Comparison of ENCODE assay signal across 24 mouse cellular contexts in genomic region chr13:76305241-76305640, GRCm38 (mm10). TPM values are rescaled to one million over a fixed set of nuclear protein-coding genes. Genes with fewer than 3 reads are reported as not detected.
DNase-seq lines count a peak whose midpoint lies in the region; ATAC-seq lines count a peak whose summit lies in the region.
"Had no signal": no experiment of that assay in that cellular context is flagged by ENCODE, and none has a peak within 500 bp of the region (broad histone marks: within the 10 kb centered on the region; RNA-seq: fewer than 3 reads in every experiment).

No protein-coding gene starts in this region.

- peak overlapping the region; percentile 46; the same call in 1 of the 2 replicates for H3K27ac ChIP-seq in forebrain, embryonic 15.5 days (replicated peaks)
- no peak overlapping the region for H3K27ac ChIP-seq in forebrain, embryonic 14.5 days (ENCODE audit: low read depth, low read length)
- H3K27ac ChIP-seq in lung, embryonic 16.5 days (ENCODE audit: low read length) = peak overlapping the region; percentile 52
- peak overlapping the region; percentile 66; the same call in 1 of the 2 replicates for H3K27ac ChIP-seq in stomach, embryonic 16.5 days (ENCODE audit: low read length)
- H3K27ac ChIP-seq: embryonic facial prominence, embryonic 15.5 days; forebrain, embryonic 10.5 days; hindbrain, embryonic 15.5 days had no signal

- H3K9me3 ChIP-seq in forebrain, embryonic 15.5 days = no peaks in the 10 kb centered on the region
- no peaks in the 10 kb centered on the region for H3K9me3 ChIP-seq in forebrain, embryonic 14.5 days (replicated peaks; ENCODE audit: control insufficient read depth, low read length)
- no peaks in the 10 kb centered on the region for H3K9me3 ChIP-seq in lung, embryonic 16.5 days (ENCODE audit: control insufficient read depth, low read length)
- H3K9me3 ChIP-seq in stomach, embryonic 16.5 days (replicated peaks; ENCODE audit: control insufficient read depth, low read length) = no peaks in the 10 kb centered on the region
- H3K9me3 ChIP-seq: embryonic facial prominence, embryonic 15.5 days; forebrain, embryonic 10.5 days; heart, embryonic 12.5 days; hindbrain, embryonic 15.5 days had no signal

- no peak overlapping the region for H3K4me3 ChIP-seq in forebrain, embryonic 15.5 days
- no peak overlapping the region for H3K4me3 ChIP-seq in forebrain, embryonic 14.5 days (ENCODE audit: low read depth, low read length)
- H3K4me3 ChIP-seq in lung, embryonic 16.5 days (ENCODE audit: low read length) = no peak overlapping the region
- H3K4me3 ChIP-seq in stomach, embryonic 16.5 days (replicated peaks; ENCODE audit: low read length) = no peak overlapping the region
- H3K4me3 ChIP-seq: embryonic facial prominence, embryonic 15.5 days; erythroblast, embryonic 14.5 days; forebrain, embryonic 10.5 days; heart, embryonic 12.5 days; hindbrain, embryonic 15.5 days had no signal

- no peak for ATAC-seq in forebrain, embryonic 15.5 days (replicated peaks)
- ATAC-seq in forebrain, embryonic 14.5 days = no peak
- no peak for ATAC-seq in lung, embryonic 16.5 days (ENCODE audit: low read depth)
- ATAC-seq in stomach, embryonic 16.5 days (ENCODE audit: insufficient read depth, low FRiP score) = no peak
- ATAC-seq: intestine, embryonic 16.5 days had no signal

- H3K4me1 ChIP-seq in forebrain, embryonic 15.5 days = peaks cover 12% of the 10 kb centered on the region
- H3K4me1 ChIP-seq in forebrain, embryonic 14.5 days (ENCODE audit: control insufficient read depth, insufficient read depth, low read length) = no peaks in the 10 kb centered on the region
- H3K4me1 ChIP-seq in lung, embryonic 16.5 days (replicated peaks; ENCODE audit: control insufficient read depth, insufficient read depth, low read length) = no peaks in the 10 kb centered on the region
- H3K4me1 ChIP-seq in stomach, embryonic 16.5 days (ENCODE audit: control insufficient read depth, insufficient read depth, low read length) = no peaks in the 10 kb centered on the region
- H3K4me1 ChIP-seq: embryonic facial prominence, embryonic 15.5 days; forebrain, embryonic 10.5 days; heart, embryonic 12.5 days; hindbrain, embryonic 15.5 days had no signal

- 95% methylated on average over 3 of the region's 3 CpGs for WGBS in forebrain, embryonic 15.5 days
- 93% methylated on average over 3 of the region's 3 CpGs for WGBS in forebrain, embryonic 14.5 days
- WGBS in lung, embryonic 16.5 days = 95% methylated on average over 3 of the region's 3 CpGs
- WGBS in stomach, embryonic 16.5 days = 90% methylated on average over 3 of the region's 3 CpGs

- no peaks in the 10 kb centered on the region for H3K27me3 ChIP-seq in forebrain, embryonic 15.5 days
- H3K27me3 ChIP-seq in forebrain, embryonic 14.5 days (replicated peaks; ENCODE audit: control insufficient read depth, insufficient read depth, low read length) = no peaks in the 10 kb centered on the region
- no peaks in the 10 kb centered on the region for H3K27me3 ChIP-seq in lung, embryonic 16.5 days (ENCODE audit: control insufficient read depth, insufficient read depth, low read depth, low read length)
- no peaks in the 10 kb centered on the region for H3K27me3 ChIP-seq in stomach, embryonic 16.5 days (ENCODE audit: control insufficient read depth, insufficient read depth, low read length)
- H3K27me3 ChIP-seq: embryonic facial prominence, embryonic 15.5 days; heart, embryonic 12.5 days; hindbrain, embryonic 15.5 days had no signal

- no peaks in the 10 kb centered on the region for H3K36me3 ChIP-seq in forebrain, embryonic 15.5 days
- no peaks in the 10 kb centered on the region for H3K36me3 ChIP-seq in forebrain, embryonic 14.5 days (ENCODE audit: control insufficient read depth, insufficient read depth, low read length)
- no peaks in the 10 kb centered on the region for H3K36me3 ChIP-seq in lung, embryonic 16.5 days (ENCODE audit: control insufficient read depth, insufficient read depth, low read length)
- no peaks in the 10 kb centered on the region for H3K36me3 ChIP-seq in stomach, embryonic 16.5 days (ENCODE audit: control insufficient read depth, insufficient read depth, low read length)
- H3K36me3 ChIP-seq: embryonic facial prominence, embryonic 15.5 days; forebrain, embryonic 10.5 days; heart, embryonic 12.5 days; hindbrain, embryonic 15.5 days had no signal

- DNase-seq in cerebellum, adult 18-20 months = peak; percentile 34 to 53
- no peak for DNase-seq in cerebellum, postnatal 36 days
- no peak for DNase-seq in forebrain, embryonic 14.5 days (ENCODE audit: low spot score)
- no peak for DNase-seq in lung, postnatal 36 days
- no peak for DNase-seq in gastrocnemius, postnatal 4 days (ENCODE audit: low spot score in 2 of 2)
- DNase-seq: adrenal gland, postnatal 10 days; gastrocnemius, postnatal 10 days; heart, postnatal 36 days had no signal

- no peak overlapping the region for H3K4me2 ChIP-seq in forebrain, embryonic 15.5 days (replicated peaks)
- no peak overlapping the region for H3K4me2 ChIP-seq in forebrain, embryonic 14.5 days (ENCODE audit: low read length)
- H3K4me2 ChIP-seq in lung, embryonic 16.5 days (ENCODE audit: low read depth, low read length) = no peak overlapping the region
- no peak overlapping the region for H3K4me2 ChIP-seq in stomach, embryonic 16.5 days (ENCODE audit: low read depth, low read length)
- H3K4me2 ChIP-seq: embryonic facial prominence, embryonic 15.5 days; heart, embryonic 12.5 days; hindbrain, embryonic 15.5 days had no signal

- no peak overlapping the region for H3K9ac ChIP-seq in forebrain, embryonic 15.5 days (replicated peaks)
- no peak overlapping the region for H3K9ac ChIP-seq in forebrain, embryonic 14.5 days (ENCODE audit: low read length)
- no peak overlapping the region for H3K9ac ChIP-seq in lung, embryonic 16.5 days (ENCODE audit: low read length)
- no peak overlapping the region for H3K9ac ChIP-seq in stomach, embryonic 16.5 days (ENCODE audit: low read length)
- H3K9ac ChIP-seq: embryonic facial prominence, embryonic 15.5 days; heart, embryonic 12.5 days; hindbrain, embryonic 15.5 days had no signal

RNA-seq across cellular contexts. Expression of gene Fam81b, which starts 0.4 kb away (rescaled TPM):
- 0.65 and 0.95 TPM in 2 replicates for polyA plus RNA-seq in forebrain, embryonic 15.5 days (2015; fragmentation: Nextera tagmentation; extraction: Ambion mirVana)
- 0.99 and 1.1 TPM in 2 replicates for polyA plus RNA-seq in forebrain, embryonic 14.5 days (2014; fragmentation: Nextera tagmentation; extraction: Ambion mirVana)
- 0.75 and 0.93 TPM in 2 replicates for polyA plus RNA-seq in lung, embryonic 16.5 days (2015; fragmentation: Nextera tagmentation; extraction: Ambion mirVana)
- not detected in 2 replicates for polyA plus RNA-seq in stomach, embryonic 16.5 days (2015; fragmentation: Nextera tagmentation; extraction: Ambion mirVana)
- total RNA-seq in gastrocnemius, postnatal 4 days (2021) = under 1 TPM; 0.10 to 0.42 TPM
- total RNA-seq: adrenal gland, postnatal 10 days; adrenal gland, postnatal 4 days; common myeloid progenitor, adult 5-6 weeks; gastrocnemius, postnatal 10 days; heart, adult 8-10 months; heart, postnatal 36 days; MEL had no signal
- polyA plus RNA-seq: C2C12; embryonic facial prominence, embryonic 11.5 days; erythroblast, embryonic 14.5 days; forebrain, embryonic 10.5 days; heart, embryonic 12.5 days; heart, embryonic 16.5 days; intestine, embryonic 16.5 days had no signal

Comparison
In these comparisons a context has a peak if more than half of its experiments do, and no peak if none do; other contexts are left out.
1. DNase-seq: peak in cerebellum, adult 18-20 months (2 of 2); none in cerebellum, postnatal 36 days (0 of 2), forebrain, embryonic 14.5 days (single experiment), lung, postnatal 36 days (single experiment) and gastrocnemius, postnatal 4 days (0 of 2).